Mouse (Mus musculus) stomach, postnatal 0 days (tissue): ENCODE results near the gene Smarce1. TPM values are rescaled to one million over a fixed set of nuclear protein-coding genes. Genes with fewer than 3 reads are reported as not detected.

Source experiments
- ATAC-seq: fragments of 200-750 bp; cut with Nextera tagmentation; 2 replicates; pipeline ENCODE4 v1.8.0; 2017; ENCODE audit not compliant: low FRiP score, low TSS enrichment
- DNase-seq: peaks from one replicate; pipeline ENCODE4 v3.0.0-alpha.2; 2016; ENCODE audit warnings: low spot score
- H3K27ac ChIP-seq: fragments of 300-500 bp; sonication (generic); replicated peaks from 2 replicates; pipeline ENCODE4 v1.5.1; 2014; ENCODE audit warnings: mild to moderate bottlenecking, control low read depth
- H3K27me3 ChIP-seq: fragments of 300-500 bp; sonication (generic); 2 replicates; pipeline ENCODE4 v1.6.1; 2014; ENCODE audit warnings: low read length; ENCODE audit not compliant: control insufficient read depth, insufficient read depth
- H3K36me3 ChIP-seq: fragments of 300-500 bp; sonication (generic); 2 replicates; pipeline ENCODE4 v1.6.1; 2014; ENCODE audit warnings: low read length, mixed read lengths; ENCODE audit not compliant: control insufficient read depth, insufficient read depth
- H3K4me1 ChIP-seq: fragments of 300-500 bp; sonication (generic); replicated peaks from 2 replicates; pipeline ENCODE4 v1.6.1; 2014; ENCODE audit warnings: antibody characterized with exemption; ENCODE audit not compliant: control insufficient read depth, insufficient read depth
- H3K4me2 ChIP-seq: fragments of 300-500 bp; sonication (generic); replicated peaks from 2 replicates; pipeline ENCODE4 v1.6.1; 2014; ENCODE audit warnings: low read depth, mild to moderate bottlenecking, control low read depth, moderate library complexity
- H3K4me3 ChIP-seq: fragments of 300-500 bp; sonication (generic); 2 replicates; pipeline ENCODE4 v1.5.1; 2014; ENCODE audit warnings: low read depth, low read length, control low read depth
- H3K9ac ChIP-seq: fragments of 300-500 bp; sonication (generic); 2 replicates; pipeline ENCODE4 v1.6.1; 2014; ENCODE audit warnings: mild to moderate bottlenecking, low read length, control low read depth, mixed read lengths
- H3K9me3 ChIP-seq: fragments of 300-500 bp; sonication (generic); 2 replicates; pipeline ENCODE4 v1.6.1; 2016; ENCODE audit warnings: low read length; ENCODE audit not compliant: control insufficient read depth
- CTCF ChIP-seq: IDR thresholded peaks from 2 replicates; pipeline ENCODE4 v1.5.1; 2016; ENCODE audit warnings: antibody characterized with exemption, low read depth, mild to moderate bottlenecking, moderate library complexity
- EP300 ChIP-seq: optimal IDR thresholded peaks from 2 replicates; pipeline ENCODE3; 2016; ENCODE audit warnings: antibody characterized with exemption
- WGBS: fragments of 180-500 bp; shearing (Covaris S2); extraction: QIAGEN DNeasy Blood & Tissue Kit; methylation state at CpG from one replicate; pipeline ENCODE4 v1.1.7; 2014; 5-methylcytosine and 5-hydroxymethylcytosine counted together
- polyA plus RNA-seq: library from polyadenylated mRNA; unstranded; fragments of >200 nt; fragmentation: Nextera tagmentation; extraction: Ambion mirVana; gene quantifications from 2 replicates; pipeline ENCODE4 v1.2.1, GENCODE M21; 2015

The Smarce1 gene
- polyA plus RNA-seq, 1 experiment from 2014 or later, result 91.6 TPM

- no peaks in the 10 kb centered on the region for H3K9me3 ChIP-seq
- H3K4me1 ChIP-seq, result no peaks in the 10 kb centered on the region
- H3K36me3 ChIP-seq, result peaks cover 36% of the 10 kb centered on the region
- no peaks in the 10 kb centered on the region for H3K27me3 ChIP-seq
- DNase-seq, result no peak
- no peak overlapping the region for H3K9ac ChIP-seq
- no peak for ATAC-seq
- H3K4me3 ChIP-seq, result no peak overlapping the region
- TF ChIP-seq EP300, result no peak
- TF ChIP-seq CTCF, result no peak
- WGBS, result 38% methylated on average over 2 of the region's 2 CpGs
- H3K27ac ChIP-seq, result no peak overlapping the region
- no peak overlapping the region for H3K4me2 ChIP-seq
These were observed 18.9 kb downstream of the Smarce1 start for GRCm38 (mm10) chr11:99211964-99212363.

- Histone ChIP-seq H3K4me1 (no peaks in the 10 kb centered on the region), H3K27ac (no peak overlapping the region), H3K4me2 (no peak overlapping the region), H3K4me3 (no peak overlapping the region), H3K36me3 (peaks cover 17% of the 10 kb centered on the region), H3K9me3 (no peaks in the 10 kb centered on the region), H3K9ac (no peak overlapping the region), H3K27me3 (no peaks in the 10 kb centered on the region)
- DNase-seq (no peak), ATAC-seq (no peak)
- 75% methylated on average over 8 of the region's 8 CpGs for WGBS
- TF ChIP-seq CTCF (no peak), EP300 (no peak)
These were observed 22.6 kb downstream of the Smarce1 start for GRCm38 (mm10) chr11:99208105-99208669.

- Histone ChIP-seq H3K4me1 (no peaks in the 10 kb centered on the region), H3K9me3 (no peaks in the 10 kb centered on the region), H3K27ac (no peak overlapping the region), H3K4me3 (no peak overlapping the region), H3K9ac (no peak overlapping the region), H3K36me3 (peaks cover 11% of the 10 kb centered on the region; the same call in 1 of the 2 replicates), H3K4me2 (no peak overlapping the region), H3K27me3 (no peaks in the 10 kb centered on the region)
- 13% methylated on average over 2 of the region's 2 CpGs for WGBS
- ATAC-seq (no peak), DNase-seq (no peak)
- no peak for TF ChIP-seq EP300
- TF ChIP-seq CTCF, result no peak
These were observed 23.4 kb downstream of the Smarce1 start for GRCm38 (mm10) chr11:99207449-99207848.

- Histone ChIP-seq H3K9ac (no peak overlapping the region), H3K27ac (no peak overlapping the region), H3K4me2 (no peak overlapping the region), H3K4me1 (no peaks in the 10 kb centered on the region), H3K27me3 (no peaks in the 10 kb centered on the region), H3K36me3 (peaks cover 7% of the 10 kb centered on the region; the same call in 1 of the 2 replicates), H3K4me3 (no peak overlapping the region), H3K9me3 (no peaks in the 10 kb centered on the region)
- no peak for ATAC-seq
- TF ChIP-seq EP300 (no peak), CTCF (peak; percentile 66)
- WGBS, result 13% methylated on average over 2 of the region's 2 CpGs
- no peak for DNase-seq
These were observed 23.9 kb downstream of the Smarce1 start for GRCm38 (mm10) chr11:99206954-99207353.

- H3K36me3 ChIP-seq, result no peaks in the 10 kb centered on the region
- H3K9ac ChIP-seq, result no peak overlapping the region
- no peaks in the 10 kb centered on the region for H3K4me1 ChIP-seq
- no peak overlapping the region for H3K4me3 ChIP-seq
- ATAC-seq (peak; percentile 54; the same call in 1 of the 2 replicates), DNase-seq (peak; percentile 67)
- H3K9me3 ChIP-seq, result no peaks in the 10 kb centered on the region
- H3K27ac ChIP-seq, result no peak overlapping the region
- 21% methylated on average over 14 of the region's 14 CpGs for WGBS
- H3K4me2 ChIP-seq, result no peak overlapping the region
- H3K27me3 ChIP-seq, result no peaks in the 10 kb centered on the region
- TF ChIP-seq CTCF, result peak; percentile 92
- TF ChIP-seq EP300, result no peak
These were observed 41.6 kb downstream of the Smarce1 start for GRCm38 (mm10) chr11:99189154-99189582.

- Histone ChIP-seq H3K9ac (no peak overlapping the region), H3K27ac (no peak overlapping the region), H3K4me3 (no peak overlapping the region), H3K4me2 (no peak overlapping the region), H3K4me1 (no peaks in the 10 kb centered on the region), H3K36me3 (no peaks in the 10 kb centered on the region), H3K27me3 (no peaks in the 10 kb centered on the region), H3K9me3 (no peaks in the 10 kb centered on the region)
- whole genome bisulfite sequencing, result 64% methylated on average over 4 of the region's 4 CpGs
- no peak for DNase-seq
- ATAC-seq, result no peak
- TF ChIP-seq EP300 (no peak), CTCF (no peak)
These were observed 43.5 kb downstream of the Smarce1 start for GRCm38 (mm10) chr11:99187348-99187747.
